Mouse (Mus musculus) lung, postnatal 0 days (tissue): Measurements from ENCODE around the gene Fads6.

Experiments
- CTCF ChIP-seq: IDR thresholded peaks from 2 replicates; pipeline ENCODE4 v1.5.1; 2016; ENCODE audit warnings: antibody characterized with exemption, mild to moderate bottlenecking
- EP300 ChIP-seq: IDR thresholded peaks from 2 replicates; pipeline ENCODE4 v1.6.1; 2016; ENCODE audit warnings: antibody characterized with exemption, mild to moderate bottlenecking, control low read depth

- TF ChIP-seq CTCF = no peak
- no peak for TF ChIP-seq EP300
Observed at GRCm38 (mm10) chr11:115246386-115246785, 51.1 kb downstream of the Fads6 start.
